Comparison of ENCODE assay signal across 16 mouse cellular contexts in the genomic region with DNA sequence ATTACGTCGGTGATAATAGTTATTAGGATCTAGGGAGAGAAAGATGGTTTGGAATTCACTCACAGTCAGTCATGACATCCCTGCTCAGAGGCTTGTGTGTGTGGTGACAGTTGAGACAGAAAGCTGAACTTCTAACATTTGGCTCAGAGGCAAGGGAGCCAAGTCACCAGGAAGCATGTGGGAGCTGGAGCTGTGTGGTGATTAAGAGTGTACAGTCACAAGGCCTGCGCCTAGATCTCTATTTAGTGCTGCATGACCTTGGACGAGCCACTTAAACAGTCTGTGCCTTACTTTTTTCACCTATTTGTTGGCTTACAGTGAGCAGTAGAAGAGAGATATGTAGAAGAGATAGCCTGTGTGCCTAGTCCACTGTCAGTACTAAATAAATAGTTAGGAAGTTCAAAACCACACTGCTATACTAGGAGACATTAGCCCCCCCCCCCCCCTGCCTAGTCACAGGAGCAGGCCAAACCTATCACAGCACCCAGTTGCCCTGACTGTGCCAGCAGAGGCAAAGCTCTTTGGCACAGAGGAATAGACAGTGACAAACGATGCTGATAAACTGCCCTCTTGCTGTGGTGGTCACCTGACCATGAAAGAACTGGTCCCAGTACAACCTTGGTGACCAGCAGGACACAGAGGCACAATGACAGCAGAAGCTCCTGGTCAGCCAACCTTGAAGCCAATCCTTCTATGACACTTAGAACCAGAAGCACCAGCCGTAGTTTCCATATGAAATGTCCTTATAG.
A peak's percentile ranks its signal among the peaks of the same experiment; 100 is the strongest.
DNase-seq lines count a peak whose midpoint lies in the region.
"Had no signal": no experiment of that assay in that cellular context is flagged by ENCODE, and none has a peak within 500 bp of the region (broad histone marks: within the 10 kb centered on the region; RNA-seq: fewer than 3 reads in every experiment).

No protein-coding gene starts in this region.

- DNase-seq in adrenal gland, adult 8-10 months: peak; percentile 41
- DNase-seq in adrenal gland, postnatal 4 days (ENCODE audit: low spot score in 2 of 2): no peak
- peak; percentile 39 to 57 for DNase-seq in heart, adult 18-20 months
- DNase-seq in heart, postnatal 36 days: no peak
- peak; percentile 40 to 48 for DNase-seq in adrenal gland, postnatal 36 days
- DNase-seq in yolk sac, embryonic 10.5 days (ENCODE audit: low spot score): no peak
- DNase-seq: cerebellum, adult 11 months; cerebellum, adult 2 months; cerebellum, adult 9-11 months; cerebellum, postnatal 25 days; forebrain, postnatal 0 days; gastrocnemius, adult 2 months; gastrocnemius, postnatal 14 days; heart, postnatal 4 days; kidney, adult 18-20 months; kidney, adult 9 months had no signal

- intact Hi-C loops in heart, postnatal 36 days (cut with DNase I): no loop called here

Comparison
In these comparisons a context has a peak if more than half of its experiments do, and no peak if none do; other contexts are left out.
1. DNase-seq: peak in adrenal gland, adult 8-10 months (single experiment), heart, adult 18-20 months (2 of 2) and adrenal gland, postnatal 36 days (2 of 2); none in adrenal gland, postnatal 4 days (0 of 2), heart, postnatal 36 days (0 of 2) and yolk sac, embryonic 10.5 days (single experiment).